Mouse (Mus musculus): Measurements from ENCODE around the gene Apoa1. TPM values are rescaled to one million over a fixed set of nuclear protein-coding genes. Genes with fewer than 3 reads are reported as not detected.

Gene Apoa1
- total RNA-seq, 1 experiment: 0.45 TPM

DNA sequence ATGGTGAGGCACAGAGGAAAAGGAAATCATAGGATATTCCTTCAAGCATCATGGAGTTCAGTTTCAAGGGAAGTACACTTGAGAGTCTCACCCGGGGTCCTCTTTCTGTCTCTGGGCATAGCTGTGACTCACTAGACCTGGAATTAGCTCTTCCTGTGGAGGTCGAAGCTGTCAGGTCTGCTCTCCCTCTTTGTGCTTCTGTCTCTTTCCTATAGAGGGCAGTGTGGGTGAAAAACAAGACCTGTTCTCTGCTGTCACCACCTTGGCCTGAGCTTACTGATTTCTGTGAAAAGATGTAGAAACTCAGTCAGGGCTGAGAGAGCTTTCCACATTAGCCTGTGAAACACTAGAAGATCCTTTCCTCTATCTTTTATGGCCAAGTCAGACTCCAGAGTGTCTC is 43.2 kb upstream of the Apoa1 start:
- no peaks in the 10 kb centered on the region for H3K9me3 ChIP-seq (ENCODE audit: control insufficient read depth, insufficient read depth, low read depth, low read length)
- no peak overlapping the region for H3K4me3 ChIP-seq (ENCODE audit: insufficient read depth in 1 of 2, low read depth in 1 of 2, low read length in 2 of 2, poor library complexity in 1 of 2, severe bottlenecking in 1 of 2)
- peaks cover 2% of the 10 kb centered on the region; the same call in 1 of the 2 replicates for H3K36me3 ChIP-seq (ENCODE audit: control insufficient read depth, insufficient read depth, low read length, poor library complexity, severe bottlenecking)
- in situ Hi-C loops (cut with MboI; ENCODE audit: low sequenced_read_pairs in 2 of 2, unreplicated experiment in 2 of 2): loop anchor here in 1 of 2 experiments (10.0 kb wide), 1 partner anchor 180 kb away; no protein-coding TSS in a partner anchor
- TF ChIP-seq HCFC1 (IDR thresholded peaks at IDR 0.05; ENCODE audit: borderline replicate concordance, insufficient read depth, low read length) (no peak), CHD2 (IDR thresholded peaks at IDR 0.05; ENCODE audit: low read depth, low read length) (no peak), ZC3H11A (IDR thresholded peaks at IDR 0.05; ENCODE audit: borderline replicate concordance, low read depth, low read length) (no peak), ZNF384 (IDR thresholded peaks at IDR 0.05; ENCODE audit: low read depth, low read length) (no peak), MAFK (IDR thresholded peaks at IDR 0.05; ENCODE audit: insufficient read depth, low read depth, low read length) (no peak)
- no peak overlapping the region for H3K9ac ChIP-seq (ENCODE audit: insufficient read depth, low read depth, low read length, poor library complexity, severe bottlenecking)
- DNase-seq (ENCODE audit: low read depth, low spot score): peak; percentile 34
- H3K27ac ChIP-seq (ENCODE audit: insufficient read depth, low read depth, low read length, poor library complexity, severe bottlenecking): no peak overlapping the region
- peaks cover 0 to 7% of the 10 kb centered on the region in 2 experiments; a peak in 2 of 4 replicates for H3K4me1 ChIP-seq (ENCODE audit: control insufficient read depth in 2 of 2, insufficient read depth in 2 of 2, low read length in 2 of 2, poor library complexity in 1 of 2)

DNA sequence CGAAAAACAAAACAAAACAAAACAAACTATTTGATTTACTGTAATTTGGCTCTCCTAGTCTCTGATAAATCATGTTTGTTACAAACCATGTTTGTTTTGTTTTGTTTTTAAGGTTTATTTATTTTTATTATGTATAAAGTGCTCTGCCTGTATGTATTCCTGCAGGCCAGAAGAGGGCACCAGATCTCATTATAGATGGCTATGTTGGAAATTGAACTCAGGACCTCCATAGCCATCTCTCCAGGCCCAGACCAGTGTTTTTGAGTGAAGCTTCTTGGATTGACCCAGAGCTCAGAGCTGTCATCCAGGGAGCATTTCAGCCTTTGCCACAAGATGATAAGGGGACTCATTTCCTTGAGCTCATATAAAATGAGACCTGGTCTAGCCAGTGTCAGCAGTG is 42.0 kb upstream of the Apoa1 start:
- in situ Hi-C loops (cut with MboI; ENCODE audit: low sequenced_read_pairs in 2 of 2, unreplicated experiment in 2 of 2): loop anchor here in 1 of 2 experiments (10.0 kb wide), 1 partner anchor 182 kb away; no protein-coding TSS in a partner anchor
- H3K27ac ChIP-seq (ENCODE audit: insufficient read depth, low read depth, low read length, poor library complexity, severe bottlenecking): no peak overlapping the region

DNA sequence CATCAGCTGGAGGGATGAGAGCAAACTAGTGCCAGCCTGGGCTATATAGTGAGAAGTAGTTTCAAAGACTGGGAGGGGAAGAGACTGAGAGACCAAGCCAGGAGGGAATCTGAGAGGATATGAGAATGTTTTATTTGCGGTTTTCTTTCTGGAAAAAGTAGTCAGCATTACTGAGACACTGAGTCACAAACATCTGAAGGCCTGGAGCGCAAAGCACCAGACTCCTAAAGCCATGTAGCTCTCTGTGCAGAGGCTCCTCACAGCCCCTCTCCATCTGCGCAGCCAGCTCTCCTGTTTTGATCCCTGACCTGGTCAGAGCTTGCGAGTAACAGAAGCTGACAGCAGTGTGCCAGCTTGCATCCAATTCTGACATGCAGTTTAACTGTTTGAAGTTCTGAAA is 40.0 kb upstream of the Apoa1 start:
- in situ Hi-C loops (cut with MboI; ENCODE audit: low sequenced_read_pairs in 2 of 2, unreplicated experiment in 2 of 2): loop anchor here in 1 of 2 experiments (10.0 kb wide), 1 partner anchor 184 kb away; no protein-coding TSS in a partner anchor
- TF ChIP-seq ZC3H11A (IDR thresholded peaks at IDR 0.05; ENCODE audit: borderline replicate concordance, low read depth, low read length): no peak
- TF ChIP-seq CHD2 (IDR thresholded peaks at IDR 0.05; ENCODE audit: low read depth, low read length): no peak
- no peak for TF ChIP-seq MAFK (IDR thresholded peaks at IDR 0.05; ENCODE audit: insufficient read depth, low read depth, low read length)
- no peak for TF ChIP-seq ZNF384 (IDR thresholded peaks at IDR 0.05; ENCODE audit: low read depth, low read length)
- TF ChIP-seq HCFC1 (IDR thresholded peaks at IDR 0.05; ENCODE audit: borderline replicate concordance, insufficient read depth, low read length): no peak
- no peaks in the 10 kb centered on the region for H3K9me3 ChIP-seq (ENCODE audit: control insufficient read depth, insufficient read depth, low read depth, low read length)
- no peak overlapping the region for H3K27ac ChIP-seq (ENCODE audit: insufficient read depth, low read depth, low read length, poor library complexity, severe bottlenecking)
- H3K4me1 ChIP-seq (ENCODE audit: control insufficient read depth in 2 of 2, insufficient read depth in 2 of 2, low read length in 2 of 2, poor library complexity in 1 of 2): no peaks in the 10 kb centered on the region
- H3K36me3 ChIP-seq (ENCODE audit: control insufficient read depth, insufficient read depth, low read length, poor library complexity, severe bottlenecking): no peaks in the 10 kb centered on the region
- no peak overlapping the region for H3K4me3 ChIP-seq (ENCODE audit: insufficient read depth in 1 of 2, low read depth in 1 of 2, low read length in 2 of 2, poor library complexity in 1 of 2, severe bottlenecking in 1 of 2)
- no peak for DNase-seq (ENCODE audit: low read depth, low spot score)
- H3K9ac ChIP-seq (ENCODE audit: insufficient read depth, low read depth, low read length, poor library complexity, severe bottlenecking): no peak overlapping the region

More for the DNA sequence above, 42.0 kb upstream of the Apoa1 start:
- Histone ChIP-seq H3K9me3 (ENCODE audit: control insufficient read depth, insufficient read depth, low read depth, low read length) (no peaks in the 10 kb centered on the region), H3K4me3 (ENCODE audit: insufficient read depth in 1 of 2, low read depth in 1 of 2, low read length in 2 of 2, poor library complexity in 1 of 2, severe bottlenecking in 1 of 2) (no peak overlapping the region), H3K4me1 (ENCODE audit: control insufficient read depth in 2 of 2, insufficient read depth in 2 of 2, low read length in 2 of 2, poor library complexity in 1 of 2) (peaks cover 0 to 1% of the 10 kb centered on the region in 2 experiments; a peak in 1 of 4 replicates), H3K36me3 (ENCODE audit: control insufficient read depth, insufficient read depth, low read length, poor library complexity, severe bottlenecking) (no peaks in the 10 kb centered on the region), H3K9ac (ENCODE audit: insufficient read depth, low read depth, low read length, poor library complexity, severe bottlenecking) (no peak overlapping the region)
- no peak for DNase-seq (ENCODE audit: low read depth, low spot score)
- no peak for TF ChIP-seq MAFK (IDR thresholded peaks at IDR 0.05; ENCODE audit: insufficient read depth, low read depth, low read length)
- TF ChIP-seq CHD2 (IDR thresholded peaks at IDR 0.05; ENCODE audit: low read depth, low read length): no peak
- no peak for TF ChIP-seq ZC3H11A (IDR thresholded peaks at IDR 0.05; ENCODE audit: borderline replicate concordance, low read depth, low read length)
- no peak for TF ChIP-seq HCFC1 (IDR thresholded peaks at IDR 0.05; ENCODE audit: borderline replicate concordance, insufficient read depth, low read length)
- TF ChIP-seq ZNF384 (IDR thresholded peaks at IDR 0.05; ENCODE audit: low read depth, low read length): no peak

DNA sequence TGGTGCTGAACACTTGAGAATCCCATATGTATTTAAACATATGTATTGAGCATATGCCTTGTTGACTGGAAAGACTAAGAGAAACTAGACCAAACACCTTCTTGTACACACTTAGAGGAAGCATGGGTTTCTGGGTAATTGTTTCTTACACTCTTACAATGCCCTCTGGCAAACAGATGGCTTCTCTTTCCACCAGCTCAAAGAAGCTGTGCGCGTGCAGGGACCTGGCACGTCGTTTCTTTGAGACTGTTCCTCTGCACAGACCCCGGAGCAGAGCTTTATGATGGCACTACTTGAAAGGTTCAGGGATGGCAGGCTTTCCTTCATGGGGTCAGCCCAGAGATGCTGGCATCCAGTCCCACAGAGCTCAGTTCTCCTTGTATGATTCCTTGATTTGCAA is 39.4 kb upstream of the Apoa1 start:
- DNase-seq (ENCODE audit: low read depth, low spot score): no peak
- Histone ChIP-seq H3K27ac (ENCODE audit: insufficient read depth, low read depth, low read length, poor library complexity, severe bottlenecking) (no peak overlapping the region), H3K36me3 (ENCODE audit: control insufficient read depth, insufficient read depth, low read length, poor library complexity, severe bottlenecking) (no peaks in the 10 kb centered on the region), H3K4me1 (ENCODE audit: control insufficient read depth in 2 of 2, insufficient read depth in 2 of 2, low read length in 2 of 2, poor library complexity in 1 of 2) (no peaks in the 10 kb centered on the region), H3K9me3 (ENCODE audit: control insufficient read depth, insufficient read depth, low read depth, low read length) (no peaks in the 10 kb centered on the region), H3K4me3 (ENCODE audit: insufficient read depth in 1 of 2, low read depth in 1 of 2, low read length in 2 of 2, poor library complexity in 1 of 2, severe bottlenecking in 1 of 2) (no peak overlapping the region), H3K9ac (ENCODE audit: insufficient read depth, low read depth, low read length, poor library complexity, severe bottlenecking) (no peak overlapping the region)
- TF ChIP-seq HCFC1 (IDR thresholded peaks at IDR 0.05; ENCODE audit: borderline replicate concordance, insufficient read depth, low read length): no peak
- no peak for TF ChIP-seq CHD2 (IDR thresholded peaks at IDR 0.05; ENCODE audit: low read depth, low read length)
- no peak for TF ChIP-seq ZC3H11A (IDR thresholded peaks at IDR 0.05; ENCODE audit: borderline replicate concordance, low read depth, low read length)
- TF ChIP-seq MAFK (IDR thresholded peaks at IDR 0.05; ENCODE audit: insufficient read depth, low read depth, low read length): no peak
- in situ Hi-C loops (cut with MboI; ENCODE audit: low sequenced_read_pairs in 2 of 2, unreplicated experiment in 2 of 2): loop anchor here in 1 of 2 experiments (10.0 kb wide), 1 partner anchor 184 kb away; no protein-coding TSS in a partner anchor

All from ES-E14 (cell line).